Mouse (Mus musculus) ovary, postnatal 14 days (tissue): ENCODE results near the gene Dis3l2.

Source experiments
- DNase-seq: peaks from one replicate; pipeline ENCODE4 v3.0.0; 2022; ENCODE audit warnings: low spot score

Dis3l2 gene

DNA sequence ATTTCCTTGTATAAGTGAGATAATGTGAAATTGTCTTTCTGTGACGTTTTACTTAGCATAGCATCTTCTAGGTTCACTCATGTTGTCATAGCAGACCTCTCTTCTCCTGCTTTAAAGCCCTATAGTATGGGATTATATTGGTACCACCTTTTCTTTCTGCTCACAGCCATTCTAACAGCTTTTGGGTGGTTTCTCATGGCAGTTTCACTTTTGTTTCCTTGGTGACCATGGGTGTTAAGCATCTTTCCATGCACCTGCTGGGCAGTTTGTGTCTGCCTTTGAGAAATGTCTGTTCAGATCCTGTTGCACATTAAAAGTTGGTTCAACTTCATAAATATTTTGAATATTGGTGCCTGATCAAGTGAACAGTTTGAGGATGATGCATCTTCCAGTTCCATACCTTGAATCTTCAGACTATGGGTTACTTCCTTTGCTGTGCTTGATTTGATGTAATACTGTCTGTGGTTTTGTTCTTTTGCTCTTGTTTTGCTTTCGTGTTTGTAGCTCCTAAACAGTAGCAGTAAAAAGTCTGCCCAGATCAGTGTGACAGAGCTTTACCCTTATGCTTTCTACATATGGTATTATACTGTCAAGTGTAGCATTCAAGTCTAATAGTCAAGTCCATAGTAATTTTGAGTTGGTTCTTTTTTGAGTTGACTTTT lies 29.7 kb downstream of the Dis3l2 start:
- no peak for DNase-seq

DNA sequence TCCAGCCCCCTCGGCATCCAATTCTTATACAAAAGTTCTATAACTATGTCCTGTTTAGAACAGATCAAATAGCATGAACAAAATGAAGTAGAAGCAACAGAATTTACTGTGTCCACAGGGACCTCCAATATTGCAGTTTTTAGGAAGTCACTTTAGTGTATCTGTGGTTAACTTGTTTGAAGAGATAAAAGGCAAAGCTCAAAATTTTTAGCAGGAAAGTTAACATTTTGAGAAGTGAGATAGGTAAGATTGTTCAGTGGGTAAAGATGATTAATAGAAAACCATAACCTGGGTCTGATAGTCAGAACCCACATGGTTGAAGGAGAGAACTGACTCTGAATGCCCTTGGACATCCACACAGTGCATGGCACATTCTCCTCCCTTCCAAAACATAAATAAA lies 32.8 kb downstream of the Dis3l2 start:
- no peak for DNase-seq

DNA sequence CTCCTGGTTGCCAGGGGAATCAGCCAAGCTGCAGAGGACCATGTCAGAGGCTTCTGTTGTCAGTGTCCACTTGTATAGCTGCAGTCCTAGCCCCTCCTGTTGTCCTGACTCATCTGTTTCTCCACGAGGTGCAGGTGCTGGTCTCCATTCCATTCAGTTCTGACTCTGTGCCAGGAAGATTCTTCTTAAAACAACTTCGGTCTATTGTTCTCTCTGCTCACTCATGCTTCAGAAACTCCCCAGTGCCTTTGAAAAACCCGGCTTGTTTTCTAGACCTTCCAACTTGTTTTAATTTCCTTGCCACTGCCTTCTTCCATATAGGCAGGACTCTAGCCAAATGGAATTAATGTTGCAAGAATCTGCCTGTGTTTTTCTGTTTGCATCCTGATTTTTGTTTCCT lies 39.3 kb downstream of the Dis3l2 start:
- no peak for DNase-seq

DNA sequence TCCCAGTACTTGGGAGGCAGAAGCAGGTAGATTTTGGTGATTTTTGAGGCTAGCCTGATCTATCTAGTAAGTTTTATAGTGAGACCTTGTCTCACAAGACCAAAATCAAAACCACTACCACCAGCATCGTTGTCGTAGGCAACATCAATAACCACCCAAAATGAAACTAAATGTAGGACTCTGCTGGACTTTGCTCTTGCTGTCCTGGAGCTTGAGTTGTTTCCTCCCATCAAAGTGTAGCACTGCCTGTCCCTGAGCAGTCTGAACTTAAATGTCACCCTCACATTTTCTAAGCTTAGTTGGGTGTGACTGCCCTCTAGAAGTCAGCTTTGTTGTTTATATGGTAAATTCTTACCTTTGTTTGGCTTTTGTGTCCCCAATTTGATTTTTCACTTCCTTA lies 43.4 kb downstream of the Dis3l2 start:
- no peak for DNase-seq

DNA sequence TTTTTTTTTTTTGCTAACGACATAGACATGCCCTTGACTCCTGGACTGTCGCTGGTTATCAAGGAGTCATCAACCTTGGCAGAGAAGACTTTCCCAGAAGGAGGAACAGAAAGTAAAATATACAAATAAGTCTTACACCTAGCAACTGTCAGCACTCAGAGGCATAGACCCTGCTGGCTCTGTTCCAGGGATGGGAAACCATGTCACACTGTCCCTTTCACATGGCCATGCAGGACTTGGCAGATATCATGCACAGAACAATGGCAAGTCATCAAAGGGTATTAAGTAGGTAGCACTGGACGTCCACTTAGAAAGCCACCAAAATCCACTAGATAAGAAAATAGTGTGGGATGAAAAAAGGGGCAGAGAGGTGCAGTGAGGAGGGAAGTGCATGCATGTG lies 46.5 kb downstream of the Dis3l2 start:
- DNase-seq, result no peak

DNA sequence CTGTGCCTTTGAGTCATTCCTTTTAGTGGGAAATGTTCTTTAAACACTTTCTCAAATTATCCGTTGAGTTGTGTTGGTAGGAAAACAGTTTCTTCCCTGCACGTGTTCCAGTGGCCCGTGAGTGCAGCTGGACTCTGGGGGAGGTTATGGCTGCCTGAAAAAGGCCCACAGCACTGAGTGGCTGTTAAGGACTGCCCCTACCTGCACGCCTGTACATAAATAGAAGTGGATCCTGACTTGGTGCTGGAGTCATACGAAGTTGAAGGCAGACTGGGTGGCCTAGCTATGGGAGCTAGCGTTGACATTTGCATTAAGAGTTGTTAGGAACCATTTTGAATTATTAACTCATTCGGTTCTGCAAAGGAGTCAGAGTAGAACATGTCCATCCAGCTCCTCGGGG lies 49.8 kb downstream of the Dis3l2 start:
- DNase-seq, result no peak

DNA sequence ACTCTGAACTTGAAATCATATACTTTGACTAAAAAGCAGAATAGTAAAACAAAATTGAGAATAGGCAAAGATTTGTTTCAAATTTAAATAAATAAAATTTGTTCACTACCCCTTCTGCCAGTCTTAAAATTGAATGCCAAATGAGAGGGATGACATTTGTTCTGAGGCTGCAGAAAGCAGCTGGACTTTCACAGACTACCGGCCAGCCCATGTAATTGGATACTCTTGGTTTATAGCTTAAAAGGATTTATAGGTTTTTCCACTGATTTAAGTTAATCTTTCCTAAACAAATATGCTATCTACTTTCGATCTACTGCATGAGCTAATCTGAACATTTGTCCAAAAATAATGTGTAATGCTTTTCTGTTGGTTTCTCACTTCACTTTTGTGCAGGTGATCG lies 50.7 kb downstream of the Dis3l2 start:
- no peak for DNase-seq

DNA sequence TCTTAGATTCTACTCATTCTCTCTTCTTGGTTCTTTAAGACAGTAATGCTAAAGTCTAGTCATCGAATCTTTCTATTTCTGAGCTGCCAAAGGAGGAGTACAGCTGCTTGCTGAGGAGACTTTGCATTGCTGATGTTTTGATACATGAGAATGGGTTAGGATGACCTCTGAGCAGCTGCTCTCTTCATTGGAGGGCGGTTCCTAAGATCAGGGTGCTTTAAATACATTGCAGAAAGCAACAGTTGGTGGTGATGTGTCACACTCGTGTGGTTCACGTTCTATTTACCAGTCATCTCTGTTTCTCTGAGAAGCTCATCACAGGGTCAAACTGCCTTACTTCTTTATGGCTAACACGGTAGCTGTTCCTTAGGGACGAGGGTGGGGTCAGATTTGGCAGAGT lies 54.5 kb downstream of the Dis3l2 start:
- DNase-seq, result no peak

DNA sequence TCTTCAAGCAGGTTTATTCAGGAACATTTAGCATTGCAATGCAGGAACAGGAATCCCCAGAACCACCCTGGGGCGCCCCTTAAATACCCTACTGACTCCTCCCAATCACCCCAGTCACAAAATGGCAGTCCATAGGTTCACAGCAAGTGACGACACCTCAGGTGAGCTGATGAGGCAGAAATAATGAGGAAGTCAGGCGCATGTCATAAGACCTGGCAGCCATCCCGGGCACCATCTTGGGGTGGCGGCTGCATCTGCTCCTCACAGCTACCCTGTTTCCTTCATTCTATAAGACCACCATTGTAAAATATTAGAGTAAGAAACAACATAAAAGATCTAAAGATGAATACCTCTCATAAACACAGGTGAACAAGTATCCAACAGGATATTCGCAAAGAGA lies 58.6 kb downstream of the Dis3l2 start:
- no peak for DNase-seq

DNA sequence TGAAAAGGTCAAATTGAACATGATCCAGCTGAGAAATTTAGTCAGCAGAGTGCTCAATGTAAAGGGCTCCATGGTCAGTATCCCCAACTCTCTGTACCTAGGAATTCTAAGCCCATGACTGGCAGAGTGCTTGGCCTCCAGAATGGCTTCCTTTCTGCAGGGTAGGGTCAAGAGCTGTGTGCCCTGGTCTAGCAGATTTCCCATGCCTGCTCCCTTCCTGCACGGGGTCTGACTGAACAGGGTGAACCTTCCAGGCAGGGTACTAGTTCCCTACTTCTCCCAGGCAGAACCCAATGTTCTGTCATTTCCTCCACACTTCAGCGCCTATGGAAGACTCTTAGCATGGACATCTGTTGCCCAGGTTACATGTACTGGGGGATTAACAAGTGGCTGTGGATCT lies 97.6 kb downstream of the Dis3l2 start:
- DNase-seq, result no peak

DNA sequence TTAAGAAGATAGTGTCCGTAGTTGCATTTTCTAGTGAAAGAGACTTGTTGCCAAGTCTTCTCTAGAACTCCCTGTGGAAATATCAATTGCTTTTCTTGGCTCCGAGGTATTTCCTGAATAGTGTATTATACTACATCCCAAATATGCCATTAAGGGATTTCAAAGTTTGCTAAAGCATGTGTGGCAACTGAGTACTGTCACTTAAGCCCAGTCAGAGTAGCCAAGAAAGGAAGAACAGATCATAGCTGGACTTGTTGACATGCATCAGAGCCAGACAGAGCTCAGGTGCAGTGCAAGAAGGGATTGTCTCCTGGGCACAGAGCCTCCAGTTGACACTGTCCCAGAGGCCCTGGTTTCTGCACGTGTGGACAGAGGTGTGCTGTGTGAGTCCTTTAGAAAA lies 108.1 kb downstream of the Dis3l2 start:
- no peak for DNase-seq

DNA sequence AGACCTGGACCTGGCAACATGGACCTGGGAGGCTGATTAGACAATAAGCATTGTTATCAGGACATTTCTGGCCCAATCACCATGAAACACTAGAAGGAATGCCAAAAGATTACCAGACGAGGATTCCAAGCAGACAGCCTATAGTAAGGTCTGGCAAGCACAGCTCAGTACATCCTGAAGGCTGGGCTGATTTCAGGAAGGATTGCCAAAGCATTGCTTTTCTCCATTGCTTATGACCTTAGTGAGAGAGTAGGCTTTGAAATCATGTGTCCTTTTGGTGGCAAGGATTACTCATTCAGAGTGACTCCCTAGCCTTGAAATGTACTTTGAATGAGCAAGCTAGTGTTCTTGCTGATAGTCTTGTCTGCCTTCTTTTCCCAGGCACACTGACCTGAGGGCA lies 118.7 kb downstream of the Dis3l2 start:
- DNase-seq, result no peak

DNA sequence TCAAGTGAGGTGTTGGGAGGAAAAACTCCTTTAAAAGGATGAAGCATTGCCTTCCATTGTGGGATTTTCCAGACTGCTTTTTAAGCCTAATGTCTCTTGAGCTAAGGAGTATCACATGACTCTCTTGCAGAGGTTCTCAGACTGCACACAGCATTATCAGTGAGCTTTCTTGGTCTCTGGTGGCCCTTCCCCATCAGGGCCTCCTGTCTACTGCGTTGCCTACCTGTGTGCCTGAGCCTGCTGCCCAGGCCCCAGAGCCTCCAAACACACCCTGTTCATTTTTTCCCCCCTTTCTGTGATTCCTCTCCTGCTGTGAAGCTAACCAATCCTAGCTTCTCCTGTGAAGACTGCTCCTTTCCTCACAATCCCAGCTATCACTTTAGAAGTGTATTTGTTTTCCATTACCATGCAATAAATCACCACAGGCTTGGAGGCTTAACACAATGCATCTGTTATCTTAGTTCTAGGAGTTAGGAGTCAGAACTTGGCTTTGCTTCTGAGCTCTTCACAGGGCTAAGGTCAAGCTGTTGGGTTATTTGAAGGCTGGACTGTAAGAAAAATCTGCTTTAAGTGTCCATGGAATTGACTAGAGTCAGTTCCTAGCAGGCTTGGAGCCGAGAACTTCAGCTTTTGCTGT lies 130.9 kb downstream of the Dis3l2 start:
- no peak for DNase-seq

DNA sequence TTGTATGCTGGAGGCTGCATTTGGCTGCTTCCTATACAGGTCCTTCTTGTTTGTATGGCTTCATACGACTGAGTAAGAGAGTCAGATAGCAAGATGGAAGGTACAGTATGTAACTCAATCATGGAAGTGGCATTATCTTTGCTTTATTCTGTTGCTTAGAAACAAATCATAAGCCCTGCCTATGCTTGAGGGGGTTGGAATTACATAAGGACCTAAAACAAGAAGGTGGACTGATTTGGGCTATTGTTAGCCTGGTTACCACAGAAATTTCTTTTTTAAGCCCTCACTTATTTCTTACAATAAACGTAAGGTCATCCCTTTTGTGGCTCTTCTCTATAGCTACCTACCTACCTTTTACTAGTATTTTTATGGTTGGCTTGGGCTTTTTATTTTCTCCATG lies 131.4 kb downstream of the Dis3l2 start:
- no peak for DNase-seq

DNA sequence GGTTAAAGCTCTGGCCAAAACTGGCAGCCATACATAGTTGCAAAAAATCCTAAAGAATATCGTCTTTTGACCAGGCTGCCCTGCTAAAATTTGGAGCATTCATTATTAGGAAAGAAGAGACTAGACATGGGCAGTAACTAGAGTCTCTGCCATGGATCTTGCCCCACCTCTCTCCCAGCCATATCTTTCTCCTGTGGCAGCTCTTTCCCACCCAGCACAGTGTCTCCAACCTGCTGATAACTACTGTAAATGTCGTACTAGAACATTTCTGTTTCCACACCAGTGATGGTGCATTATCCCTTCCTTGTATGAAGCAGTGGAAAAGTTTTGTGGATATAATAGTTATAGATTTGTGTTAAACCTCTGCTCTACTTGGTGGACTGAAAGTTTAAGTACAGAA lies 147.1 kb downstream of the Dis3l2 start:
- DNase-seq, result no peak

DNA sequence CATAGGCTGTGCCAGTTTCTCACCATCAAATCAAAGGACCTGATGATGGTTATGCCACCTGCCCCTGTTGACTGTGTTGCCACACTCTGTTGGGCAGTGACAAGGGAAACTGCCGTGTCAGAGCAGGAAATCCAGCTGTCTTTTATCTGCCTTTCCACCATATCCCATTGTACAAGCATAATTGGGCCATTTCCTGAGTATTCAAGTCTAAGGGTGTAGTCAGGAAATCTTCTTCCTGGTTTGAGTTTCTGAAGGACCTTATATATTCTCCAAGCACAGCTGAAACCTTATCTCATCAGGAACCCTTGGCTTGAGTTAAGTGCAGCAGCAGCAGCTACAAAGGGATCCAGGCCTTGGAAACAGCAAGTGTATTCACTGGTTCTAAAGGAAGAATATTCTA lies 155.3 kb downstream of the Dis3l2 start:
- DNase-seq, result no peak

DNA sequence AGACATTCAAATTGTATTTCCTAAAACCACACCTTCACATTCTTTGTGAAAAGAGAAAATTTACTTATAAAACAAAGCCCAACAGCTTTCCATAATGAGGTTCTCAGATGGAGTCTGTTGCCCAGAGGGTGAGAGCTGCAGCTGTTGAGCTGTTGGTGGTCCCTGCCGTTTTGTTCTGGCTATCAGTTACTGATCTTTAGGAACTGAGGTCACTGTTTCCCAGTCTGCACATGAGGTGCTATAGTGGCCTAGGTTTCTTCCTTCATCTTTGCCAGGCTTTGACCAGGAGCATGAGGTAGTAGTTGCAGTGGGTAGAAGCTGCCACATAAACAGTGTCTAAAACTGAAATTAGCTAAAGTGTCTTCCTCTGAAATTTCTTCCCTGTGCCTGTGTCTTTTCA lies 155.8 kb downstream of the Dis3l2 start:
- DNase-seq, result no peak

DNA sequence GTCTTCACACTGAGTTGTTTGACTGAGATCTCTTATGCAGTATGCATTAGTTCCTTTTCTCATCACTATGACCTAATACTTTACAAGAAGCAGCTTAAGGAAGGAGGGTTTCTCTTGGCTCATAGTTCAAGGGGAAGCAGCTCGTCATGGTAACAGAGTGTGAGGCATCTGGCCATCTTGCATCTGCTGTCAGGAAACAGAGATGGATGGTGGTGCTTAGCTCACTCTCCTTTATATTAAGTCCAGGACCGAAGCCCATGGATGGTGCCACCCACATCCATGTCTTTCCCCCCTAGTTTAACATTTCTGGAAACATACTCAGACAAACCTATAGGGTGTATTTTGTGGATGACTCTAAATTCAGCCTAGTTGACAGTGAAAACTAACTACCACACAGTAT lies 170.1 kb downstream of the Dis3l2 start:
- DNase-seq, result no peak

DNA sequence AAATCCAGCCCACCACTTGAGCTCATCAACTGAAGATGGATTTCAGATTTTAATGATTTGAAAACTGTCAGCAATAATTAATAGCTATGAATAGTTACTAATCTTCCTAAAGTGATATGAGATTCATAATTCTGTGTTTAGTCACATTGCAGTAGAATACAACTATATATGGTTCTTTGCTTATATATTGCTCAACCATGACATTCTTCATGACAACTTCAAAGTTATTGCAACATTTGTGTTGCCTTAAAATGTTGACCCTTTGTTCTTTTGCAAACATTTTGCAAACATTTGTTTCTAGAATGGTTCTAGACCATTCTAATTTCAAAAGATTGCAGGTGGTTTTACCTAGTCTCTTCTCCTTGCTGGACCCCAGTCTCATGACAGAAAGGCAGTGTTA lies 175.1 kb downstream of the Dis3l2 start:
- DNase-seq, result no peak

DNA sequence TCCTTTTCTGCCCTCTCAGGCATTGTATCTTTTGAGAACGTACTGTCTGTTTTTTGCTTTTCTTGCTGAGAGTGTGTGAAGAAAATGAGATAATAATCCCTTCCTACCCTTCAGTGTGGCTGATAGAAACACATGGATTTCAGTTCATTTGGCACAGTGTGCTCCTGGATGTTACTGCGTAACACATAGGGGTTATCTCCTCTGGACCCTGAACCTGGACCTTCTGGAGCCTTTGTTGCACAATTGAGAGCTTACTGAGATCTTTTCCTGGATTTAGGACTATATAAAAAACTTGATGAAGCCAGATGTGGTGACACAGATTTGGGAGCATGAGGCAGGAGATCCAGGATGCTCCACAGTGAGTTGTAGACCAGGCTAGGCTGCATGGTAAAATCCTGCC lies 175.9 kb downstream of the Dis3l2 start:
- DNase-seq, result no peak

DNA sequence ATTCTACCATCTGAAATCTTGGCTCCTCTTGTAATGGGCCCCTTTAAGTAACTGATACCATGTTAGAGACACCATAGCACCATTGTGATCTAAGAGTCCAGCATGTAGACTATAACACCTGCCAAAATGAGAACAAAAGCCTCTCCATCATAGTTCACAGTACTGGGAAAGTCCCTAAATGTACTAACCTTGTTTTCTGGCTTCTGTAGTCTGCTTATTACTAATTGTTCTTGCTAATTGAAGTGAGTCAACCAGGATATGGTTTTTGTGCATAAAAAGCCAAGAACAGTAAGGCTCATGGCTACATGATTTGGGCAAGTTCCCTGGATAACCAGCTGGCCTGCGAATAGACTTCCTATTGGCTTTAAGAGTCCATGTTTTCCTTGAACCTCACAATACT lies 183.5 kb downstream of the Dis3l2 start:
- no peak for DNase-seq

DNA sequence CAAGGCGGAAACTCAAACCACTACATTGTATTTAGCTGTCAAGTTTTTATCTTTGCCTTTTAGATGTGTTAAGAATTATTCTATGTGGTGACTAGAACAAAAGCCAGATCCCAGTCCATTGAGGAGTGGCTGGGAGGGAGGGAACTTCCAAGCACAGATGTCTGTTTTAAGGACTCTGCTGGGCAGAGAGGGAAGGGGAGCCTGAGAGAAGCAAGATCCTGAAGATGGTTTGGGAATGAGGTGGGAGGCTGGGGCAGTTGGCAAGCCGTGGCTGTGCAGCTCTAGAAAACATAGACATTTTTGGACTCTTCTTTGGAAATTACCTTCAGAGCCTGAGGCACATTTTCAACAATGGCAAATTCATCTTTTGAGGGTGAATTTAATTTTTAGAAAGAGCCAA lies 208.9 kb downstream of the Dis3l2 start:
- DNase-seq, result no peak

DNA sequence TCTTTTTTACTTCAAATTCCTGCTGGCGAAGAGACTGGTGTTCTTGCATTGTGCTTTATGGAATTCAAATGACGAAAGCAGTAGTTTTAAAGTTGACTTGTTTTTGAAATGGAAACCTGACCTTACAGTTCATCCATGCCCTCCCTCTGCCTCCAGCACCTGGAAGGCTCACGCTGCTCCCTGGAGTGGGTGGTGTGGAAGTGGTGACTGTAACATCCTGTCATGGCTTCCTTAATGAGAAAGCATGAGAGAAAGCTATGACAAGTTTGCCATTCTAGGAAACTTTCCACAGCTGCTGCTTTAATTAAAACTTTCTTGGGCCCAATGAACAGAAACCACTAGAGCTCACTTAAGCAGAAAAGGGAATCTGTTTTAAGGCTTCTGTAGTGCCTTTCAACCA lies 210.3 kb downstream of the Dis3l2 start:
- no peak for DNase-seq

DNA sequence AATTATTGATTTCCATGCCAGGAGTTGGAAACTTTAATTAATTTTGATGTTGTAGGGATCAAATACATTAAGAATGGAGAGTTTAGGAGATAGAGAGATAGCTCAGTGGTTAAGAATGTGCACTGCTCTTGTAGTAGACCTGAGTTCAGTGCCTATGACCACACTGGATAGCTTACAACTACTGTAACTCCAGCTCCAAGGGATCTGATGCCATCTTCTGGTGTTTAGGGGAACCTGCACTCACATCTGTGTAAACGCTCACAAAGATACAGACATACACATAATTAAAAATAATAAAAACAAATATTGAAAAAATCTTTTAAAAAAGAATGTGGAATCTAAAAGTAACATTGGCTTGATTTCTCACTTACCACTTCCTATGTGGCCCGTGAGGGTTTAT lies 211.1 kb downstream of the Dis3l2 start:
- no peak for DNase-seq
